Mouse (Mus musculus) adrenal gland, postnatal 25 days (tissue): ENCODE results near the gene Irs1. TPM values are rescaled to one million over a fixed set of nuclear protein-coding genes. Genes with fewer than 3 reads are reported as not detected.

Source experiments
- DNase-seq: peaks from one replicate; pipeline ENCODE4 v3.0.0; 2021; ENCODE audit warnings: mixed read lengths
- total RNA-seq: library from RNA; stranded (reverse); gene quantifications from 2 replicates; pipeline ENCODE4 v1.2.3, GENCODE M21; 2021

Gene Irs1
- total RNA-seq, 1 experiment from 2014 or later = 15.7 TPM

GRCm38 (mm10) chr1:82289116-82289989, 1.9 kb downstream of the Irs1 start:
- DNase-seq = peak; percentile 23

GRCm38 (mm10) chr1:82288421-82288990, 2.7 kb downstream of the Irs1 start:
- DNase-seq = no peak

GRCm38 (mm10) chr1:82287776-82288325, 3.4 kb downstream of the Irs1 start:
- DNase-seq = no peak

- peak; percentile 7 for DNase-seq
Measured at GRCm38 (mm10) chr1:82287052-82287775, 4.0 kb downstream of the Irs1 start.

- DNase-seq = no peak
Measured at GRCm38 (mm10) chr1:82286190-82287051, 4.8 kb downstream of the Irs1 start.

GRCm38 (mm10) chr1:82285461-82286189, 5.6 kb downstream of the Irs1 start:
- no peak for DNase-seq

- no peak for DNase-seq
Measured at GRCm38 (mm10) chr1:82284403-82284802, 6.8 kb downstream of the Irs1 start.

GRCm38 (mm10) chr1:82283901-82284301, 7.3 kb downstream of the Irs1 start:
- DNase-seq = no peak

GRCm38 (mm10) chr1:82282992-82283611, 8.1 kb downstream of the Irs1 start:
- DNase-seq = peak; percentile 91

GRCm38 (mm10) chr1:82281823-82282222, 9.4 kb downstream of the Irs1 start:
- DNase-seq = no peak

- DNase-seq = no peak
Measured at GRCm38 (mm10) chr1:82279768-82280167, 11.4 kb downstream of the Irs1 start.

GRCm38 (mm10) chr1:82274361-82274760, 16.9 kb downstream of the Irs1 start:
- DNase-seq = no peak

GRCm38 (mm10) chr1:82273529-82273928, 17.7 kb downstream of the Irs1 start:
- DNase-seq = no peak

GRCm38 (mm10) chr1:82272231-82272630, 19.0 kb downstream of the Irs1 start:
- DNase-seq = no peak

- no peak for DNase-seq
Measured at GRCm38 (mm10) chr1:82267547-82267946, 23.7 kb downstream of the Irs1 start.

- DNase-seq = no peak
Measured at GRCm38 (mm10) chr1:82262331-82262730, 28.9 kb downstream of the Irs1 start.

GRCm38 (mm10) chr1:82261638-82262037, 29.6 kb downstream of the Irs1 start:
- no peak for DNase-seq

GRCm38 (mm10) chr1:82261053-82261618, 30.1 kb downstream of the Irs1 start:
- no peak for DNase-seq

- no peak for DNase-seq
Measured at GRCm38 (mm10) chr1:82260055-82260454, 31.2 kb downstream of the Irs1 start.

- DNase-seq = no peak
Measured at GRCm38 (mm10) chr1:82258331-82258730, 32.9 kb downstream of the Irs1 start.
